Mouse (Mus musculus) left cerebral cortex, adult 8-10 months (tissue): Measurements from ENCODE around the gene Gstm2. TPM values are rescaled to one million over a fixed set of nuclear protein-coding genes. Genes with fewer than 3 reads are reported as not detected.

Experiments
- DNase-seq, 2 experiments: peaks; one replicate each; pipeline ENCODE4 v3.0.0; 2022; ENCODE audit warnings: low spot score in 2 of 2
- total RNA-seq, 4 experiments: library from RNA; stranded (reverse); gene quantifications; 2 replicates each; pipeline ENCODE4 v1.2.4; 2022

The Gstm2 gene
- total RNA-seq, 4 experiments from 2014 or later: 3.6 to 6.5 (median 5.5) TPM

- DNase-seq: no peak
Observed at GRCm38 (mm10) chr3:107943239-107943990, 42.8 kb downstream of the Gstm2 start, which contains the start of gene Gstm6. Gene Gstm6 (minus strand): TSS chr3:107943749.

GRCm38 (mm10) chr3:107941261-107941660 is 45.0 kb downstream of the Gstm2 start:
- no peak for DNase-seq

- DNase-seq: no peak
Observed at GRCm38 (mm10) chr3:107940524-107940923, 45.7 kb downstream of the Gstm2 start.

GRCm38 (mm10) chr3:107939830-107940229 is 46.4 kb downstream of the Gstm2 start:
- DNase-seq: peak in 1 of 2 experiments; percentile 55

- DNase-seq: peak in 1 of 2 experiments; percentile 37
Observed at GRCm38 (mm10) chr3:107939403-107939802, 46.9 kb downstream of the Gstm2 start.

- DNase-seq: no peak
Observed at GRCm38 (mm10) chr3:107935888-107936287, 50.4 kb downstream of the Gstm2 start.

- no peak for DNase-seq
Observed at GRCm38 (mm10) chr3:107935268-107935667, 51.0 kb downstream of the Gstm2 start.

- DNase-seq: no peak
Observed at GRCm38 (mm10) chr3:107932128-107932527, 54.1 kb downstream of the Gstm2 start.

Other genes with a start within 250 kb of the Gstm2 start
- 10 to 100 TPM; 18.6 to 34.2 (median 26.6) TPM for gene Csf1, start 226.0 kb downstream of the Gstm2 start, total RNA-seq
- gene Eps8l3, start 109.2 kb downstream of the Gstm2 start, total RNA-seq: not detected
- gene Gstm5, start 90.6 kb downstream of the Gstm2 start, total RNA-seq: 100 to 1,000 TPM; 212 to 271 (median 244) TPM
- 100 to 1,000 TPM in 3 of 4 experiments, 10 to 100 TPM in 1; 88.2 to 109 (median 101) TPM for gene Gstm7, start 54.6 kb downstream of the Gstm2 start, total RNA-seq
- gene Gstm6, start 42.7 kb downstream of the Gstm2 start, total RNA-seq: 1 to 10 TPM; 6.2 to 8.4 (median 7.2) TPM
- gene Gstm3, start 17.2 kb downstream of the Gstm2 start, total RNA-seq: not detected
- gene Gstm1, start 31.5 kb upstream of the Gstm2 start, total RNA-seq: 100 to 1,000 TPM; 275 to 318 (median 312) TPM
- 10 to 100 TPM in 3 of 4 experiments, 1 to 10 TPM in 1; 10.0 to 12.6 (median 11.2) TPM for gene Gstm4, start 58.4 kb upstream of the Gstm2 start, total RNA-seq
- 10 to 100 TPM; 56.4 to 61.4 (median 58.1) TPM for gene Ampd2, start 100.2 kb upstream of the Gstm2 start, total RNA-seq
- under 1 TPM in 2 of 4 experiments, not detected in 2; 0.21 to 0.46 TPM for gene Gnat2, start 106.3 kb upstream of the Gstm2 start, total RNA-seq
- gene Gnai3, start 159.7 kb upstream of the Gstm2 start, total RNA-seq: 10 to 100 TPM; 25.0 to 28.1 (median 25.9) TPM
- gene Gpr61, start 168.4 kb upstream of the Gstm2 start, total RNA-seq: 10 to 100 TPM; 15.0 to 20.1 (median 18.2) TPM
- gene Amigo1, start 199.9 kb upstream of the Gstm2 start, total RNA-seq: 10 to 100 TPM; 68.5 to 81.5 (median 72.9) TPM
- 10 to 100 TPM; 17.8 to 19.6 (median 18.2) TPM for gene Cyb561d1, start 214.8 kb upstream of the Gstm2 start, total RNA-seq
- gene Atxn7l2, start 224.5 kb upstream of the Gstm2 start, total RNA-seq: 10 to 100 TPM; 21.3 to 28.4 (median 25.4) TPM
- gene Sypl2, start 240.2 kb upstream of the Gstm2 start, total RNA-seq: 1 to 10 TPM; 1.5 to 2.2 (median 1.8) TPM